Mouse (Mus musculus): ENCODE measurements around the gene Herc6. TPM values are rescaled to one million over a fixed set of nuclear protein-coding genes. Genes with fewer than 3 reads are reported as not detected.
"Not testable (repeated sequence)": the region's sequence is repeated elsewhere in the genome, so short reads cannot be mapped to it uniquely, and the experiment has no call there.

Gene Herc6
- total RNA-seq (2017) = 16.2 and 18.3 TPM in 2 replicates

DNA sequence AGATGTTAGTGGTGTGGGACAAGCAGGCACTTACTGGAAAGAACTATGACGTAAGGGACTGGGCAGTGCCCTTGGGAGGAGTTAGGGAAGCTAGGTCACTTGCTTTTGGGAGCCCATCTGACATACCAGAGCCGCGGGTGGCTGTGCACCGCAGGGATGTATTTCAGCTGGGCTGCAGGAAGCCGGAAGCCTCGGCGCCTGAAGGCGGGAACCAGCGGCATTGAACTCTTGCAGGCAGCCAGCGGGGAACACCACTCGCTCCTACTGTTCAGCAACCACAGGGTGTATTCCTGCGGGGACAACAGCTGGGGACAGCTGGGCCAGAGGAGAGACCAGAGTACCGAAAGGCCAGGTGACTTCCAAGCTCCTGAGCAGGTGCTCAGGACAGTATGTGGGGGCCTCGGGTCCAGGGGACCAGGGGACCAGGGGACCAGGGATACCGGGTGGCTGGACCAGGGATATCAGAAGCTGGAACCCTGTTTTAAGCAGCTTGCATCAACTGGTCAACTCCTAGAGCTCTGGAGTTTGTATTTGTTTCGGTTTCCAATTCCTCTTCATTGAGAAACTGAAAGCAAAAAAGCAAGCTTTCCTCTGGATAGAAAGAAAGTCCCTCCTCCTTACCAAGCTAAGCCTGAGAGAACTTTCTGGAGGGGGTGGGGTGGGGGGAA, at the start of gene Herc6:
TSS of gene Herc6 (plus strand) at position 120 of the 668 bp plus-strand sequence.
- ATAC-seq (replicated peaks; ENCODE audit: low read depth, poor library complexity, severe bottlenecking) = peak; percentile 97

DNA sequence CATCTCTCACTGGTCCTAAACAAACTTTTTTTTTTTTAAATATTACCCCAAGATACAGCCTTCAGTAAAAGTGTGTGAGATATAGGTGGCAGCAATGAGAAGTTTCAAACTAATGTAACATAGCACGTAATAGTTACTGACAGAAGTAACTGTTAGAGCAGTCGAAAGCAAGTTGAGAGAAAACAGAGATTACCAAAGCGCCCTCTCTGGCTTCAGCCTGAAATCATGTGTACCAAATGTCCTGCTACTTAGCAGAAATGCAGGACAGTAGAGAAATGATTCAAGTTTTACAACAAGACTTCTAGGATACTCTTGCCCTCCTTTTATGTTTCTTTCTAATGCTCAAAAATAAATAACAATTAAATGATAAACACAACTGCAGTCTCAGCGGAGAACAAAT, 49.8 kb upstream of the Herc6 start:
- ATAC-seq (replicated peaks; ENCODE audit: low read depth, poor library complexity, severe bottlenecking) = no peak

DNA sequence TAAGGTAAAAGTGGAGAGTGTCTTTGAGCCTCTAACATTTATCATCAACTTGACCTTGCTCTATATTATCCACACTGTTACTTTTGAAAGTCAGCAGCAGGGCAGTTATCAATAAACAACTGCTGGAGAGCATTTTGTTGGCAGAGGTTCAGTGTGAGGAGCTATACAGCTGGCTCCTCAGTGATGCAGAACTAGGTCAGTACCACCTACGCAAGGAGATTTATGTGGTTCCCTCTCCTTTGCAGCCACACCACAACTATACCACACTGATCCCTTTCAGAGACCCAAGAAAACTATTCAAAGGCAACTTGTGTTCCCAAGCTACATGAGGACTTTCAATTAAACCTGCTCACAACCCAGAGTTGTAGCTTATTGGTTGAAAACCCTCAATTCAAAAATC, 49.4 kb upstream of the Herc6 start:
- ATAC-seq (replicated peaks; ENCODE audit: low read depth, poor library complexity, severe bottlenecking) = no peak

DNA sequence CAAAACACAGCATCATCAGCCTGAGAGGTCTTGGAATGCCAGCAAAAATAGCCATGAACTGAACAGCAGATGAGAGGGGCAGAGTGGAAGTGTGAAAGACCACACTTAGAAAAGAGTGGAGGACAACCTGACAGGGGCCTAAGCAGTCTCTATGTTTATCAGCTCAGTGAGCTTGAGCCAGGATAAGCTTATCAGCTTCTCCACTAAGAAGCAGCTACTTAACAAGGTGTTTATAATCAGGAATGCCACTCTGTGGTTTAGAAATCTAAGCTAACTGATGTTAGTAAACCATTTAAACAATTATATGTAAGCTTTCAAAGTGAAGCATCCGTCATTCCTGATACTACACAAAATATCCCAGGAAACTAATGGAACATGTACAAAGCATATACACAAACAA, 48.8 kb upstream of the Herc6 start:
- no peak for ATAC-seq (replicated peaks; ENCODE audit: low read depth, poor library complexity, severe bottlenecking)

DNA sequence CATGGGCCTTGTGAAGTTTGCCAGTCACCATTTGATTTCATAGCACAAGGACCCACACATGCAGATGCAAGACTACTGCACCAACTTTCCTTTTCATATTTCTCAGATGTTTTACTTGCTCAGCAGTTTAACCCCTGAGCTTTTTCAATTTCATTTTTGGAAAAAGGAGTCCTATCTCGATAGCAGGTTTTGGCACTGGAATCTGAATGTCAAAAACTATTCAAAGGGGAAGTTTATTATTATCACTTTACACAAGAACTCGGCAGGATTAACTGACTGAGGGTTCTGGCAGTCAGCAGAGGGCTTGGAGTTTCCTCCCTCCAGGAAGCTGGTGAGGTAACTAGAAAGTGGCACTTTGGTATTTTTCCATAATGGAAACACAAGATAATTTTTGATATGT, 47.4 kb upstream of the Herc6 start:
- ATAC-seq (replicated peaks; ENCODE audit: low read depth, poor library complexity, severe bottlenecking) = no peak

DNA sequence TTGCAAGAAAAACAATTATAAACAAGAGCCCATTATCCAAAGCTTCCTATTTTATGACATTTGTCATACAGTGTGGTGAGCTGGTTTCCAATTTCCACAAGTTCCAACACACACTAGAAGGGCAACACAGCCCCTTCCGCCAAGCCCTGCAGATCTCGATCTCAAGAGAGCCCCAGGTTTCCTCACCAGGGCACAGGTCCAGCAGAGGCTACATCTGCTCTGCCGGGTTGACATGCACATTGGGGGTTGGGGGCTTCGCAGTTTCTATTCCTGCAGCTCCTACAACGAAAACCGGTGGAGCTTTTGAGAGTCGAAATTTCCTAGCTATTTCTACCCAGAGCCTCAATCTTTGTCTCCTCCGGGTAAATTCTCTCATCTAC, 46.6 kb upstream of the Herc6 start:
- ATAC-seq (replicated peaks; ENCODE audit: low read depth, poor library complexity, severe bottlenecking) = 0 out of 2 replicates have a peak, but pooled peaks have one; percentile 6

DNA sequence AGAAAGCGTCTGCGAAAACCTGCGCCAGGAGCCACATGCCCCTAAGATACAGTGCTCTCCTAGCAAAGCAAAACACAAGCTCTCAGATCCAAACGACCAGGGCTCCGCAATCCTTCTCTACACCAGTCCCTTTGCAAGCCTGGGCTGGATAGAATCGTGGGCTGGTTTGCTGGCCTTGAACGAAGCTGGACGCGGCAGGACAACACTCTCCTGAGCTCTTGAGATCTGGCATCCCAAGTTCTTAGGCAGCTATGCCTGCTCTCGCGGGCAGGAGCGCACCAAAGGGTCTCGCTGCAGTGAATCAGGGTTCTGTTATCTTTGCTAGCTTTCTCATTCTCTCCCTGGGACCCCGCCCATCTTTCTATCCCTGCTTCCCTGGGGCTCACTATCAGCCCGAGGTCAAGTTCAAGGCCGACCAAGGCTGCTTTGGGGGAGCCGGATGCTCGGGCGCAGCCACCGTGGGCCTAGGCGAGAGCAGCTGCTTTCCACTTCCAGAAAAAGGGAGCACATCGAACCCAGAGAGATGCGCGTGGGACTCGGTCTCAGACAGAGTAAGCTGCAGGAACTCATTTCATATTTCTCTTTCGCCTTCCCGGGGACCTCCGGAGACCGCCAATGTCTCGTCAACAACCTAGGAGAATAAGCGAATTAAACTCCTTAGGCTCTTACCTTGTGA, 46.1 kb upstream of the Herc6 start:
- peak; percentile 10 for ATAC-seq (replicated peaks; ENCODE audit: low read depth, poor library complexity, severe bottlenecking)

DNA sequence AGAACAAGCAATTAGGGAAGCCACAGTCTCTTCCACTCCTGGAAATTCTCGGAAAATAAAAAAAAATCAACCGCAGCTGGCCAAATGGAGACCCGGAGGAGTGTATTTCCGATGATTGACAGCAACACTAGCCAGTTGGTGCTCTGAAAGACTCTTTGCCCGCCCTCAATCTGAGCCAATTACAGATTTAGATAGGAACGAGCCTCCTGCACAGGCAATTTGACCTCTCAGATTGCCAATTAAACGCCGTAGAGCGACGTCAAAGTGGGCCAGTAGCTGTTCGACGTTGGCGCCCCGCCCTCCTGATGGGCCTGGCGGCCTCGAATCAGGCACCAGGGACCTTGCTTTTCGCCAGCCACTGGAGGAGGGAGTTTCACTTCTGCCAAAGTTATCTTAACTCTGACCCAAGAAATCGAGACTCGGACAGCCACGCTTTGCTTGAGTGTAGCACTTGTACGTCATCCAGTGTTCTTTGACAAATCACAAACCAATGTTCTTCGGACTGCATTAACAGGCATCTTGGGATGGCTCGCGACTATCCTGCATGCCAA, 45.3 kb upstream of the Herc6 start, which contains the start of gene Ppm1k:
TSS of gene Ppm1k (minus strand) at position 83 of the 551 bp plus-strand sequence.
- ATAC-seq (replicated peaks; ENCODE audit: low read depth, poor library complexity, severe bottlenecking) = peak; percentile 88

DNA sequence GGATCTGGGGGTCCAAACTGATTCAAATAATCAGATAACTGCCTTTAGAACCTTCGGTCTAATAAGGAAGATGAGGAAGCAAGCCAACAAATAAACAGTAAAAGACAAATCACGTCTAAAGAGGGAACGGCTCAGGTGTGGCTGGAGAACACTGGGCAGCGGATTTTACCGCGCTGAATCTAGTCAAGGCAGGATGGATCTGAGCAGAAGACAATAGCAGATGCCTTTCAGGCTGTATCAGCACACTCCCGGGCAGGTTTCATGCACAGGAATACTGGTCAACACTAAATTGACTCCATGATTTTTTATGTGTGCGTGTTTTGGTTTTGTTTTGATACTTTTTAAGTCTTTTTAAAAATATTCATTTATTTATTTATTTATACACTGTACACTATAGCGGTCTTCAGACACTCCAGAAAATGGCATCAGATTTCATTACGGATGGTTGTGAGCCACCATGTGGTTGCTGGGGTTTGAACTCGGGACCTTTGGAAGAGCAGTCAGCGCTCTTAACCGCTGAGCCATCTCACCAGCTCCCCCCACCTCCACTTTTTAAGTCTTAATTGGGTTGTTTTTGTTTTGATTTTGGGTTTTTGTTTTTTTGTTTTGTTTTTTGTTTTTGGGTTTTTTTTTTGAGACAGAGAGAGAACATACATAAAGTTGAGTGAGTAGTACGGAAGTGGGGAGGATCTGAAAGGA, 44.7 kb upstream of the Herc6 start:
- peak; percentile 9; the same call in 1 of the 2 replicates for ATAC-seq (replicated peaks; ENCODE audit: low read depth, poor library complexity, severe bottlenecking)

DNA sequence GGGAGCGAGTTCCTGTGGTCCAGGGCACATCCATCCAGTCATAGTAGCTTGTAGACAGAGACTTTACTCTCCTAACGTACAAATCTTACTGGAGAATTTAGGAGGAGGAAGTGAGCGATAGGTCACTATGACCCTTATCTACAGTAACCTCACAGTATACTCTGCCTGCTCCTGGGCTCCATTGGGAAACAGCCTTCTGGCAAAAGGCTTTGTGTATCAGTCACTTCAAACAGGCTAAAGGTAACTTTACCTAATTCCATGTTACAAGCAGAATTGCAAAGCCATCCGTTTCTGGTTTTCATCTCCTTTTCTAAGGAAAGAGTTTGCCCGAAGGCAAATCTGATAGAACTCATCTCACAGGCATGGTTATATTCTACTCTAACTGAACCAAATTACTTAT, 42.9 kb upstream of the Herc6 start:
- no peak for ATAC-seq (replicated peaks; ENCODE audit: low read depth, poor library complexity, severe bottlenecking)

DNA sequence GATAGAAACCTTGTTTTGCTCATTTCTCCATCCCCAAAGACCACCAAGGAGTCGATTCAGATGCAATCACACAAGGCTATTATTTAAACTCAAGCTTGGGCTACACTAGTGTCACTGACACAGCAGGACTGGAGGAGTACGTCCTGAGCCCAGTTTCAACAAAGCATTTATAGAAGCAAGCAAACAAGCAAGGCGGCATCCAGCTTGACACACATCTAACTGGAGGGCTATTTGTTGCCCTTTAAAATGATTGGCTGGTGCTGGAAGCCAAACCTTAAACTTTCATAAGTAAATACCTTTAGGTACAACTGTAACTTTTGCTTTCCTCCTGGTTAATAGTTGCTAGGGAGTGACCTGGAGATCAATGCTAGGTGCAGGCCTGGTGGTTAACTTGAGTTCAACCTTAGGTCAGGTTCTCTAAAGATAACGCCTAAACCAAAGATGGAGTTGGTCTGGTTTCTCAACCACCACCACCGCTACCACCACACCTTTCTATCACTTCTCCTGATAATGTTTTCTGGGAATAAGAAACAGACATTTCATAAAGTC, 39.8 kb upstream of the Herc6 start:
- no peak for ATAC-seq (replicated peaks; ENCODE audit: low read depth, poor library complexity, severe bottlenecking)

DNA sequence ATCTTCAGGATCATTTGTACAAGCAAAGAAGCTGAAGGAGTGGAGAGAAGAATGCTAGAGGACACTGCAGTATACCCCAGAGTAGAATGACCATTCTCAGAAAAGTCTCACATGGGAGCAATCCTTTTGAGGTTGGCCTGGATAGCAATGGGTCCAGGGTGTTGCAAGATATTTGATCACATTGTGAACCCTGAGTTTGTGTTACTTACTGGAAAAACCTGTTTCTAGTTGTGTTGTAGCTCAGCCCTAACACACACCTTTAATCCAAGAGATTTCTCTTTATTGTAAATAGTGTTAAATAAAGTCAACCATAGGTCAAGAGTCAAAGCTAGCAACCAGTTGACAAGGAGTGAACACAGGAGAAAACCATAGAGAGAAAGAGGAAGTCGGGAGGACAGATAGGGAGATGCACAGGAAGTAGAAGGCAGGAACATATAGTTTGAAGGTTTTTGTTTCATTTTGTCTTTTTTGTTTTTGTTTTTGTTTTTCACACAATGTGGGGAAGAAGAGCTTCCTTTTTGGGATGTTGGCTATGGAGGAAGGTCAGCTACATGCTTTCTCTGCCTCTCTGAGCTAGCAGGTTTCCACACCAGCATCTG, 39.0 kb upstream of the Herc6 start:
- ATAC-seq (replicated peaks; ENCODE audit: low read depth, poor library complexity, severe bottlenecking) = peak; percentile 84

DNA sequence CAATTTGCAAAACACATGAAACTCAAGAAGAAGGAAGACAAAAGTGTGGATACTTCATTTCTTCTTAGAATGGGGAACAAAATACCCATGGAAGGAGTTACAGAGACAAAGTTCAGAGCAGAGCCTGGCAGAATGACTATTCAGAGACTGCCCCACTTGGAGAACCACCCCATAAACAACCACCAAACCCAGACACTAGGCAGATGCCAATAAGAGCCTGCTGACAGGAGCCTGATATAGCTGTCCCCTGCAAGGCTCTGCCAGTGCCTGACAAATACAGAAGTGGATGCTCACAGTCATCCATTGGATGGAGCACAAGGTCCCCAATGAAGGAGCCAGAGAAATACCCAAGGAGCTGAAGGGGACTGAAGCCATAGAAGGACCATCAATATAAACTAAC, 37.2 kb upstream of the Herc6 start:
- not testable (repeated sequence) for ATAC-seq (replicated peaks; ENCODE audit: low read depth, poor library complexity, severe bottlenecking)

DNA sequence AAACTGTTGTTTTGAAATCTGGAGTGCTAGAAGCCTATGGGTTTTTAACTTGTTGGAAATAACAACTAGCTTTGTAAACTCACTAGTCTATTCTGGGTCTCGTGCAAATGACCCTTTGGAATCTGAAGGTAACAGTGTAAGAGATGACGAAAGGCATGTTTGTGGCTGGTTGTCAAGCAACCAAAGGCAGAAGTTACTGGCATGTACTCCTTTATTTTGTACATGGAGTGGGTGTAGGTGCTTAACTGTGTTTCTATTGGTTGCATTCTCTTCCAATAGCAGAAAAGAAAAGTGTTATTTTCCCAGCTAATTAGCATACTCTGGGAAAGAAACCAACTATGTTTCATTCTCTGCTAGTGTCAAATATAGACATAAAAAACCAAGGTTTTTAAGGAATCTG, 35.9 kb upstream of the Herc6 start:
- ATAC-seq (replicated peaks; ENCODE audit: low read depth, poor library complexity, severe bottlenecking) = no peak

DNA sequence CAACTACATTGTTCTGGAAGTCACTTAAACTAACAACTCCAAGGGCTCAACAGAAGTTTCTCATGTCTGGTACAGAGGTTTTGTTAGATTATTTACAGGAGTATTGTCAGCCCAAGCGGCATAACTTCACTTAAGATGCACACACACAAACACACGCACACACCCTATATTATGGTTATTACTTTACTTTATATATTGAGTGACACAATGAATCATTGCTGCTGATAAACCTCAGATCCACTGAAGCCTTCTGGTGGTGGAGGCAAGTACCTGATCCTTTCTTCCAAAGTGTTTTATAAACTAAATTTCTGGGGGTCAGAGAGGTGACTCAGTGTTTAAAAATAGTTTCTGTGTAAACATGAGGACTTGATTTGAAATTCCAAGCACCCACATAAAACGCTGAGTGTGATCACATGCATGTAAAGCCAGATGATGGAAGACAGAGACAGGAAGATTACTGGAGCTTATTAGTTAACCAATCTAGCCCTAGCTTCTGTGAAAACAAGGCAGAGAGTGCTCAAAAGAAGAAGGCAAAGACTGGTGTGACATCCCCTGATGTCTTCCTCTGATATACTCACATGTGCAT, 29.5 kb upstream of the Herc6 start:
- ATAC-seq (replicated peaks; ENCODE audit: low read depth, poor library complexity, severe bottlenecking) = no peak

DNA sequence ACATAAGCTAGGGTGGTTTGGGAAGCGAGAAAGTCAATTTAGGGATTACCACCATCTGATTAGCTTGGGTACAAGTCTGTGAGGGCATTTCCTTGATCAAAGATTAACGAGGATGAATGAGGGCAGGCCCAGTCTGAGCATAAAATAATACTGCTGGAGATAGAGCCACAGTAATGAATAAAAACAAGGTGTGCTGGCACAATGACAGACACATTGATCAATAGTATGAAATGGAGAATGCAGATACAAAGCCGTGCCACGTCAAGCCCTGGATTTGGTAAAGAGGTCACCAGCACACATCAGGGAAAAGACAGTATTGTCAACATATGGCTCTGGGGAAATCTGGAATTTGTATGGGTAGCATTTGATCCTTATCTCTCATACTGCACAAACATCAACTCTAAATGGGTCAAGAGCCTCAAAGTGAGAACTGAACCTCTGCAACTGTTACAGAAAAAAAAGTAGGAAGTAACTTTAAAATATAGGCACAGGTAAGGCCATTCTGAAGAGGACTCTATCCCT, 22.9 kb upstream of the Herc6 start:
- ATAC-seq (replicated peaks; ENCODE audit: low read depth, poor library complexity, severe bottlenecking) = no peak

DNA sequence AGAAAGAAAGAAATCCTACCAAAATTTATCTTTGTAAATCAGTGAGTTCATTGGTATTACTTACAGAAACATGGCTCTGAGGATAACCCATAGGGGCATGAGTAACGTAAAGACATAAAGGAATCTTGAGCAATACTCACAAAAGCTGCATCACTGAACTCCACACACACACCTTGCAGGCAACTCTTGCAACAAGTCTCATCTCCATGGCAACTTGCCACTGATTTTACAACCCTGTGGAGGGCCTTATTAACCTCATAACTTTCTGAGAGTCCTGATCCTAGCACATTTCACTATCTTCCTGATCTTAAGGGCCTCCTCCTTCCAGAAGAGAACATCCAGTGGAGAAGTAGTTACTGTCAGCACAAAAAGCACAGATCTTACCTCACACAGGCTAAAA, 17.3 kb upstream of the Herc6 start:
- ATAC-seq (replicated peaks; ENCODE audit: low read depth, poor library complexity, severe bottlenecking) = no peak

DNA sequence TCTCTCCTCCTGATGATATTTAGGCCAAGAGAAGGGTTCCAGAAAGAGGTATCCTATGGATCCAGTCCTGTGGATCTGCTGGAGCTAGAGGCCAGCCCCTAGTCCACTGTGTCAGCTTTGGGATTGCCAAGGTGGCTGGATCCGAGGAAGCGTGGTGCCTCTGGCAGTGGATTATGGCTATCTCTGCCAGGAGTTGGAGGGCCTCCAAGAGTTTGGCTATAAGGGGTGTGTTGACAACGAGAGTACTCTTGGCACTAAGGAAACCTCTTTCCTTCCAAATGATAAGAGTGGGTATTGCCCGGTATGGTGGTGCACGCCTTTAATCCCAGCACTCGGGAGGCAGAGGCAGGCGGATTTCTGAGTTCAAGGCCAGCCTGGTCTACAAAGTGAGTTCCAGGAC, 15.3 kb upstream of the Herc6 start:
- ATAC-seq (replicated peaks; ENCODE audit: low read depth, poor library complexity, severe bottlenecking) = no peak

DNA sequence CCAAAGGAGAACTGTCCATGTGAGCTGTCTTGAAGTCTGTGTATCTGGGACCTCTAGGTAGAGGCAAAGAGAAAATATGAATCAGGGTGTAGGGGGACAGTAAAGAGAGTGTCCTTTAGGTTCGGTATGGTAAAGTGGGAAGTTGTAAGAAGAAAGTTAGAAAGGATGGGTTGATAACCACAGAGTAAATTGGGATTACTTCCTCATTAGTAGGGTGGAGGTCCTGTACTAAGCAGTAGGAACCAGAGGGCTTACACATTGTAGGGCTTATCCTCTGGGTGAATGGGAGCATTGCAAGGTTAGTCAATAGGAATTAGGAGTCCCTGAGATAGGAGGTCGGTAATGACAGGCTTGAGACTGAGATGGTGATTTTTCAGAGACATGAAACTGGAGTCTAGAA, 13.2 kb upstream of the Herc6 start:
- peak; percentile 50 for ATAC-seq (replicated peaks; ENCODE audit: low read depth, poor library complexity, severe bottlenecking)

All from common myeloid progenitor, adult 5-6 weeks (primary cell).